Mouse (Mus musculus) cerebellum, adult 11 months (tissue): Measurements from ENCODE around the gene Inpp5k.

ENCODE experiments used
- DNase-seq: peaks from one replicate; pipeline ENCODE4 v3.0.0; 2022

The Inpp5k gene

GRCm38 (mm10) chr11:75620136-75620780, 10.5 kb upstream of the Inpp5k start:
- peak; percentile 61 for DNase-seq

- no peak for DNase-seq
Observed at GRCm38 (mm10) chr11:75621426-75621825, 9.4 kb upstream of the Inpp5k start.

- no peak for DNase-seq
Observed at GRCm38 (mm10) chr11:75622588-75623329, 8.0 kb upstream of the Inpp5k start.

GRCm38 (mm10) chr11:75624102-75624554, 6.7 kb upstream of the Inpp5k start:
- DNase-seq = no peak

GRCm38 (mm10) chr11:75625820-75626219, 5.0 kb upstream of the Inpp5k start:
- DNase-seq = no peak

- no peak for DNase-seq
Observed at GRCm38 (mm10) chr11:75630098-75630497, 690 bp upstream of the Inpp5k start.

GRCm38 (mm10) chr11:75631561-75632225, 905 bp downstream of the Inpp5k start:
- DNase-seq = peak; percentile 31

GRCm38 (mm10) chr11:75632921-75633320, 2.1 kb downstream of the Inpp5k start:
- no peak for DNase-seq

- no peak for DNase-seq
Observed at GRCm38 (mm10) chr11:75634801-75635200, 4.0 kb downstream of the Inpp5k start.

GRCm38 (mm10) chr11:75635315-75635714, 4.5 kb downstream of the Inpp5k start:
- no peak for DNase-seq

GRCm38 (mm10) chr11:75643323-75643722, 12.5 kb downstream of the Inpp5k start:
- DNase-seq = no peak

GRCm38 (mm10) chr11:75644684-75645083, 13.9 kb downstream of the Inpp5k start:
- no peak for DNase-seq

- peak; percentile 44 for DNase-seq
Observed at GRCm38 (mm10) chr11:75647681-75648211, 17.0 kb downstream of the Inpp5k start.

- DNase-seq = no peak
Observed at GRCm38 (mm10) chr11:75649155-75649561, 18.4 kb downstream of the Inpp5k start.

GRCm38 (mm10) chr11:75650311-75650710, 19.5 kb downstream of the Inpp5k start, which contains the start of gene Myo1c:
Myo1c (plus strand) TSS chr11:75650504.
- DNase-seq = peak; percentile 28

GRCm38 (mm10) chr11:75650958-75651425, 20.2 kb downstream of the Inpp5k start:
- DNase-seq = no peak

GRCm38 (mm10) chr11:75651426-75652221, 20.8 kb downstream of the Inpp5k start:
- peak; percentile 72 for DNase-seq

- DNase-seq = peak; percentile 26
Observed at GRCm38 (mm10) chr11:75652222-75652941, 21.6 kb downstream of the Inpp5k start.

- DNase-seq = no peak
Observed at GRCm38 (mm10) chr11:75652942-75653684, 22.3 kb downstream of the Inpp5k start.

- DNase-seq = peak; percentile 71
Observed at GRCm38 (mm10) chr11:75653781-75654470, 23.1 kb downstream of the Inpp5k start.
